Mouse (Mus musculus): ENCODE measurements at regions not wholly inside any gene's neighbourhood (a gene's known extent, or its start where the extent isn't known, plus 50 kb on each side); places are given as distances from the start of the nearest gene placed in this dataset.

DNA sequence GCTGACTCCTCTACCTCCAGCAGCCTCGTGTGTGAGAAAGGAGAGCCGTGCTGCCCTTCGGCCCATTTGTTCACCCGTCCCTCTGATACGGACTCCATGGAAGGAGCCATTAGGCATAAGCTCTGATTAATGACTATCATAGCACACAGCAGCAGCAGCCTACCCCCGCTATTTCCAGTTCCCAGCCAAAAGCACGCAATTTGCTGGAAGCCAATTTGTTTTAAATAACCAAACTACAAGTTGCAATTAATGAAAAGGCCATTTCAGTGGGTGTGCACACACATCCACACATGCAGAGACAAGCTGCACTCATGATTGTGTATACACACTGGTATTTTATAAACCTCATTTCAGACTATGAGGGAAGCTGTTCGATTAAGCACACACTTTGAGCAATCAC is 387.8 kb upstream of the Cdh4 start:
- no peak overlapping the region for H3K4me3 ChIP-seq
- 47% methylated on average over 8 of the region's 8 CpGs for WGBS
- H3K36me3 ChIP-seq = no peaks in the 10 kb centered on the region
- H3K4me1 ChIP-seq = no peaks in the 10 kb centered on the region
- H3K4me2 ChIP-seq = no peak overlapping the region
- no peak overlapping the region for H3K9ac ChIP-seq
- no peaks in the 10 kb centered on the region for H3K9me3 ChIP-seq
- H3K27me3 ChIP-seq = no peaks in the 10 kb centered on the region
- no peak overlapping the region for H3K27ac ChIP-seq
- ATAC-seq (ENCODE audit: borderline replicate concordance, extremely low read depth, low FRiP score, low TSS enrichment) = no peak

GRCm38 (mm10) chr2:179064616-179065015 is 377.6 kb upstream of the Cdh4 start:
- WGBS = 44% methylated on average over 8 of the region's 8 CpGs
- Histone ChIP-seq H3K27me3 (no peaks in the 10 kb centered on the region), H3K4me2 (no peak overlapping the region), H3K27ac (no peak overlapping the region), H3K36me3 (no peaks in the 10 kb centered on the region), H3K4me3 (no peak overlapping the region), H3K9me3 (no peaks in the 10 kb centered on the region), H3K9ac (no peak overlapping the region), H3K4me1 (no peaks in the 10 kb centered on the region)
- ATAC-seq (ENCODE audit: borderline replicate concordance, extremely low read depth, low FRiP score, low TSS enrichment) = no peak

DNA sequence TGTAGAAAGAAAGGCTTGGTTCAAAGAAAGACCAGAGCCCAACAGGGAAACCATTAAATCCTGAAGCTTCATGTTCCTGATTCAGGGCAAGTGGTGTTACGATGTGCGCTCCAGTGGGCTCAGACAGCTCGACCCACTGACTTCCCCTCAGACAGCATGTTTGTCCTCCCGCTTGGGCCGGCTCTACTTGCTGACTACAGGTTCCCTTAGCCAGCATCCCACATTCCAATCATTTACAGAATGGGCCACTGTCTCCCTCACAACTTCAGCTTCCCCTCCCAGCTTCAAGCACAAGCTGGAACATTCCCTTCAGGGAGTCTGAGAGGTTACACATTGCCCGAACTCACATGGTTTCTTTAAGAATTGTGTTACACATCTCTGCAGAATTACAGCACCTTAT is 372.7 kb upstream of the Cdh4 start:
- WGBS = 60% methylated on average over 6 of the region's 6 CpGs
- Histone ChIP-seq H3K9me3 (no peaks in the 10 kb centered on the region), H3K36me3 (no peaks in the 10 kb centered on the region), H3K9ac (no peak overlapping the region), H3K4me1 (no peaks in the 10 kb centered on the region), H3K4me2 (no peak overlapping the region), H3K27me3 (no peaks in the 10 kb centered on the region), H3K27ac (no peak overlapping the region), H3K4me3 (no peak overlapping the region)
- no peak for ATAC-seq (ENCODE audit: borderline replicate concordance, extremely low read depth, low FRiP score, low TSS enrichment)

- no peak for ATAC-seq (ENCODE audit: borderline replicate concordance, extremely low read depth, low FRiP score, low TSS enrichment)
- no peak overlapping the region for H3K4me2 ChIP-seq
- H3K9me3 ChIP-seq = no peaks in the 10 kb centered on the region
- H3K27me3 ChIP-seq = no peaks in the 10 kb centered on the region
- WGBS = 49% methylated on average over 1 of the region's 1 CpGs
- H3K9ac ChIP-seq = no peak overlapping the region
- H3K4me3 ChIP-seq = no peak overlapping the region
- H3K4me1 ChIP-seq = no peaks in the 10 kb centered on the region
- H3K27ac ChIP-seq = no peak overlapping the region
- no peaks in the 10 kb centered on the region for H3K36me3 ChIP-seq
Measured at GRCm38 (mm10) chr2:179070346-179070745, 371.9 kb upstream of the Cdh4 start.

- ATAC-seq (ENCODE audit: borderline replicate concordance, extremely low read depth, low FRiP score, low TSS enrichment) = no peak
- Histone ChIP-seq H3K4me1 (no peaks in the 10 kb centered on the region), H3K9me3 (no peaks in the 10 kb centered on the region), H3K4me2 (no peak overlapping the region), H3K27ac (no peak overlapping the region), H3K9ac (no peak overlapping the region), H3K27me3 (no peaks in the 10 kb centered on the region), H3K36me3 (no peaks in the 10 kb centered on the region), H3K4me3 (no peak overlapping the region)
- WGBS = 63% methylated on average over 13 of the region's 13 CpGs
Measured at GRCm38 (mm10) chr2:179080462-179081274, 361.6 kb upstream of the Cdh4 start.

GRCm38 (mm10) chr2:179086915-179087314 is 355.3 kb upstream of the Cdh4 start:
- 79% methylated on average over 9 of the region's 9 CpGs for WGBS
- no peaks in the 10 kb centered on the region for H3K4me1 ChIP-seq
- no peaks in the 10 kb centered on the region for H3K36me3 ChIP-seq
- no peaks in the 10 kb centered on the region for H3K9me3 ChIP-seq
- no peak overlapping the region for H3K9ac ChIP-seq
- ATAC-seq (ENCODE audit: borderline replicate concordance, extremely low read depth, low FRiP score, low TSS enrichment) = no peak
- no peaks in the 10 kb centered on the region for H3K27me3 ChIP-seq
- H3K27ac ChIP-seq = no peak overlapping the region
- no peak overlapping the region for H3K4me2 ChIP-seq
- no peak overlapping the region for H3K4me3 ChIP-seq

- 63% methylated on average over 3 of the region's 3 CpGs for WGBS
- Histone ChIP-seq H3K4me1 (no peaks in the 10 kb centered on the region), H3K4me3 (no peak overlapping the region), H3K9me3 (no peaks in the 10 kb centered on the region), H3K27me3 (no peaks in the 10 kb centered on the region), H3K9ac (no peak overlapping the region), H3K4me2 (no peak overlapping the region), H3K27ac (no peak overlapping the region), H3K36me3 (no peaks in the 10 kb centered on the region)
- no peak for ATAC-seq (ENCODE audit: borderline replicate concordance, extremely low read depth, low FRiP score, low TSS enrichment)
Measured at GRCm38 (mm10) chr2:179091480-179091879, 350.8 kb upstream of the Cdh4 start.

- no peak overlapping the region for H3K9ac ChIP-seq
- H3K36me3 ChIP-seq = no peaks in the 10 kb centered on the region
- H3K9me3 ChIP-seq = no peaks in the 10 kb centered on the region
- ATAC-seq (ENCODE audit: borderline replicate concordance, extremely low read depth, low FRiP score, low TSS enrichment) = no peak
- WGBS = 77% methylated on average over 11 of the region's 11 CpGs
- no peak overlapping the region for H3K27ac ChIP-seq
- H3K4me2 ChIP-seq = no peak overlapping the region
- no peaks in the 10 kb centered on the region for H3K27me3 ChIP-seq
- H3K4me1 ChIP-seq = no peaks in the 10 kb centered on the region
- no peak overlapping the region for H3K4me3 ChIP-seq
Measured at GRCm38 (mm10) chr2:179093996-179094395, 348.2 kb upstream of the Cdh4 start.

- Histone ChIP-seq H3K36me3 (no peaks in the 10 kb centered on the region), H3K4me1 (no peaks in the 10 kb centered on the region), H3K9me3 (no peaks in the 10 kb centered on the region), H3K27me3 (no peaks in the 10 kb centered on the region), H3K4me2 (no peak overlapping the region), H3K27ac (no peak overlapping the region), H3K4me3 (no peak overlapping the region), H3K9ac (no peak overlapping the region)
- ATAC-seq (ENCODE audit: borderline replicate concordance, extremely low read depth, low FRiP score, low TSS enrichment) = no peak
- WGBS = 75% methylated on average over 3 of the region's 3 CpGs
Measured at GRCm38 (mm10) chr2:179095981-179096380, 346.2 kb upstream of the Cdh4 start.

GRCm38 (mm10) chr2:179096861-179097260 is 345.4 kb upstream of the Cdh4 start:
- Histone ChIP-seq H3K4me2 (no peak overlapping the region), H3K27ac (no peak overlapping the region), H3K36me3 (no peaks in the 10 kb centered on the region), H3K4me1 (no peaks in the 10 kb centered on the region), H3K4me3 (no peak overlapping the region), H3K9ac (no peak overlapping the region), H3K27me3 (no peaks in the 10 kb centered on the region), H3K9me3 (no peaks in the 10 kb centered on the region)
- ATAC-seq (ENCODE audit: borderline replicate concordance, extremely low read depth, low FRiP score, low TSS enrichment) = no peak
- WGBS = 63% methylated on average over 4 of the region's 4 CpGs

DNA sequence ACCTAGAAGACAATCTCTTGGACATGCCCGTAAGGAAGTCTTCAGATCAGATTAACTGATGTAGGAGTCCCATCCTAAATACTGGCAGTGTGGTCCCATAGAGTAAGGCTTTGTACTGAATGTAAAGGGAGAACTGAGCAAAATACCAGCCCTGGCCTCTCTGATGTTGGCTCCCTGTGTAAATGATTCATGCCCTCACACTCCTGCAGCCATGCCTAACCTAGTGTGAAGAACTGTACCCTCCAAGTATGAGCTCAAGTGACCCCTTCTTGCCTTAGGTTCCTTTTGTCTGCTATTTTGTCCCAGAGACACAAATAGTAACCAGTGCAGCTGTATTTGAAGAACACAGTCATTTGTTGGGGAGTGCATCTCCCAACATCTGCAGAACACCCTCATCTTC is 342.4 kb upstream of the Cdh4 start:
- no peaks in the 10 kb centered on the region for H3K9me3 ChIP-seq
- H3K27me3 ChIP-seq = no peaks in the 10 kb centered on the region
- H3K4me1 ChIP-seq = no peaks in the 10 kb centered on the region
- H3K36me3 ChIP-seq = no peaks in the 10 kb centered on the region
- no peak overlapping the region for H3K4me3 ChIP-seq
- H3K27ac ChIP-seq = no peak overlapping the region
- WGBS = 72% methylated on average over 1 of the region's 1 CpGs
- H3K4me2 ChIP-seq = no peak overlapping the region
- ATAC-seq (ENCODE audit: borderline replicate concordance, extremely low read depth, low FRiP score, low TSS enrichment) = no peak
- H3K9ac ChIP-seq = no peak overlapping the region

DNA sequence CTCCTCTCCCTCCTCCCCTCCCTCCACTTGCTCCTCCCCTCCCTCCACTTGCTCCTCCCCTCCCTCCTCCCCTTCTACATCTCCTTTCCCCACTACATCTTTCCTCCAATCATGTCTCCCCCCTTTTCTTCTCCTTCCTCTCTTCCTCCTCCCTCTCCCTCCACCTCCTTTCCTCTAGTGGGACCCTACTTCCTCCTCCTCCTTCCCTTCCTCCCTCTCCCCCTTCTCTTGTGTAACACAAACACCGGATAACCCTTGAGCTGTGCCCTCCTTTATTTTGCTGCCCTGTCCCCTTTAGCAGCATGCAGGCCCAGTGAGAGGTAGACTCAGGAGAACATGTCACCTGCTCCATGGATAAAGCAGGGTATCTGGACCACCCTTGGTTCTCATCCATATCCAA is 339.1 kb upstream of the Cdh4 start:
- Histone ChIP-seq H3K27ac (no peak overlapping the region), H3K4me1 (no peaks in the 10 kb centered on the region), H3K36me3 (no peaks in the 10 kb centered on the region), H3K4me3 (no peak overlapping the region), H3K4me2 (no peak overlapping the region), H3K9ac (no peak overlapping the region), H3K27me3 (no peaks in the 10 kb centered on the region), H3K9me3 (no peaks in the 10 kb centered on the region)
- 52% methylated on average over 1 of the region's 1 CpGs for WGBS
- ATAC-seq (ENCODE audit: borderline replicate concordance, extremely low read depth, low FRiP score, low TSS enrichment) = no peak

DNA sequence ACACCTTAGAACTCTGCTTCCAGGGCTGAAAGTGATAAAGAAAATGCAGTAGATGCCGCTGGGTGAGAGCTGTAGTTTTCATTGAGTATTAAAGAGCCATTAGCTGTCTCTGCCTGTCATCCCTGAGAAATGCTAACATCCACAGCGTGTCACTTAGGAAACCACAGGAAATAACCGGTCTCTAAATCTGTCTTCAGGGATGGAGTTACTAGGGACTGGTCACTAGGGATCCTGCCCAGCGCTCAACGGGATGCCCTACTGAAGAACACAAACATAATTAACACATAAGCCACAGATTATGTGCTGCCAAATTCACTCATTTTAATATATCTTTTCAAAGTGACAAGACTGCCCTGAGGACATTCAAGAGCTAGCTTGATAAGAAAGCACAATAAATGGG is 329.3 kb upstream of the Cdh4 start:
- WGBS = 31% methylated on average over 5 of the region's 5 CpGs
- Histone ChIP-seq H3K4me3 (no peak overlapping the region), H3K9ac (no peak overlapping the region), H3K36me3 (no peaks in the 10 kb centered on the region), H3K27me3 (no peaks in the 10 kb centered on the region), H3K4me2 (no peak overlapping the region), H3K9me3 (no peaks in the 10 kb centered on the region), H3K4me1 (no peaks in the 10 kb centered on the region), H3K27ac (no peak overlapping the region)
- no peak for ATAC-seq (ENCODE audit: borderline replicate concordance, extremely low read depth, low FRiP score, low TSS enrichment)

Measured in lung, embryonic 15.5 days (tissue).